Mouse (Mus musculus) skeletal muscle tissue, adult 2 months (tissue): ENCODE measurements around the gene Tmem33.

Experiments used
- DNase-seq: peaks from one replicate; pipeline ENCODE4 v3.0.0-alpha.2; 2012; ENCODE audit warnings: low read depth, low spot score

The Tmem33 gene

GRCm38 (mm10) chr5:67260531-67261371 is at the start of gene Tmem33:
TSS of gene Tmem33 (plus strand) at chr5:67260565.
- DNase-seq = peak; percentile 93

GRCm38 (mm10) chr5:67213168-67213567 is 47.2 kb upstream of the Tmem33 start:
- no peak for DNase-seq

DNA sequence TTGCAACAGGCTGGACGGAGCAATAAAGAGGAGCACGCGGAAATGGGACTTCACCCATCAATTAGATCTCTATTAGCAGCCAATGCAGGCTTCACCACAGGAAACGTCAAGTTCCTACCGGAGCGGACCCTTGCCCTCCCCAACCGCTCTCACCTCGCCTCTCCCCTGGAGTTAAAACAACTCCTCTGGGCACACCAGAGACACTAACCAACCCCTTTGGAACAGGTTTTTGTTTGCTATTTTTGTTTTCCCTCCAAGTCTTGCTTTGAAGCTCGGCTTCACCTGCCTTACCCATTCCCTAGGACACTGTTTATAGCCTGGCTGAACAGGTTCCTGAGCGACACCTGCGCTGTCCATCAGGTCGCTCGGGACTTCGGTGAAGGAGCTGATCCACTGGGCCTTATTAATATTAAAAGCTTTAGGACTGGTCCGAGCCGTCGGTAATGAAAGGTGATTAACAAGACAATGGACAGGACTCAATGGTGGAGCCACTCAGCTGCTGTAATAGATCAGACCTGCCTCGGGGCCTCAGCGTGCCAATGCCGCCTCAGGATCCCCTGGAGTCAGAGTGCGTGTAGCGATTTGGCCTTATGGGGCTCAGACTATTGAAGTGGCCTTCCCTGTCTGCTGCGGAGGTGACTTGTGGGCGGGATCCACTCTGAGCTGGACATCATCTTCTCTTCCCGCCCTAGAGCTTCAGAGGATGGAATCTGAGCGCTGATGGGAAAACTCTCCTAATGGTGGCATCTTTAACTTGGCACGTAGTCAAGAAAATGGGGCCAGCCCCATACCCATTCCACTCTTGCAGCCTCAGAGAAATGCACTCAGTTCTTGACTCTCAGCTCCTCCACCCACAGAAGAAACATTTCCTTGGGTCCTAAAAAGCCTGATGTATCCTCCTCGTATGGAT is 45.0 kb upstream of the Tmem33 start:
- DNase-seq = no peak

DNA sequence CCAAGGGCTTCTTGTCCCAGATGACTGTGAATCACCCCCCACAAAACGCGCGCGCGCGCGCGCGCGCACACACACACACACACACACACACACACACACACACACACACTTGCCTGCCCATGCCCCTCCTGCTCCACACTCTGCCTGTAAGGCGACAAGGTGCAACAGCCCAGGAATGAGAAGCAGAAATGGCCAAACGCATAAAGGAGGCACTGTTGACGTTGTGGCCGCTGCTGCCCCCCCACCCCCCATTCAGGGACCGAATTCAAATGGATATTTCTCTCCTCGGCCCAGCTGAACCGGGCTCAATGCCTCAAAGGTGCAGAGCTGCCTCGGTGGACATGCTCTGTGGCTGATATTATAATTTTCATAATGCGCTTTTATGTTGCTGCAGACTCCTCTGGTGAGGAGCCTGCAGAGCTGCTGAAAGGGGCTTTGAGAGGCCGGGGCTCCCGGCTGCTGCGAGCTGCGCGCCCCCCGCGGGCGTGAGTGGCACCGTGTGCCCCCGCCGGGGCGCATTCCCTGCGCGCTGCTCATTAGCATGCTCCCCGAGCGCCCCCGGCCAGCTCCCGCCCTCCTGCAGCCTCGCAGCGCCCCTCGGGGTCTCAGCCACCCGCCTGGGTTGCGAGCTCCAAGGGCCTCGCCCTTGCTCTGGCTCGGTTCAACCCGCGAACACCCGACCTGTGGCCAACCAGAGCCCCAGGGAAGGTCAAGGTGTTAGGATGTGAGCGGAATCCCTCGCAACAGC is 44.2 kb upstream of the Tmem33 start:
- DNase-seq = no peak

- no peak for DNase-seq
Observed at GRCm38 (mm10) chr5:67216779-67217095, 43.6 kb upstream of the Tmem33 start.

GRCm38 (mm10) chr5:67221901-67222300 is 38.5 kb upstream of the Tmem33 start:
- DNase-seq = no peak

DNA sequence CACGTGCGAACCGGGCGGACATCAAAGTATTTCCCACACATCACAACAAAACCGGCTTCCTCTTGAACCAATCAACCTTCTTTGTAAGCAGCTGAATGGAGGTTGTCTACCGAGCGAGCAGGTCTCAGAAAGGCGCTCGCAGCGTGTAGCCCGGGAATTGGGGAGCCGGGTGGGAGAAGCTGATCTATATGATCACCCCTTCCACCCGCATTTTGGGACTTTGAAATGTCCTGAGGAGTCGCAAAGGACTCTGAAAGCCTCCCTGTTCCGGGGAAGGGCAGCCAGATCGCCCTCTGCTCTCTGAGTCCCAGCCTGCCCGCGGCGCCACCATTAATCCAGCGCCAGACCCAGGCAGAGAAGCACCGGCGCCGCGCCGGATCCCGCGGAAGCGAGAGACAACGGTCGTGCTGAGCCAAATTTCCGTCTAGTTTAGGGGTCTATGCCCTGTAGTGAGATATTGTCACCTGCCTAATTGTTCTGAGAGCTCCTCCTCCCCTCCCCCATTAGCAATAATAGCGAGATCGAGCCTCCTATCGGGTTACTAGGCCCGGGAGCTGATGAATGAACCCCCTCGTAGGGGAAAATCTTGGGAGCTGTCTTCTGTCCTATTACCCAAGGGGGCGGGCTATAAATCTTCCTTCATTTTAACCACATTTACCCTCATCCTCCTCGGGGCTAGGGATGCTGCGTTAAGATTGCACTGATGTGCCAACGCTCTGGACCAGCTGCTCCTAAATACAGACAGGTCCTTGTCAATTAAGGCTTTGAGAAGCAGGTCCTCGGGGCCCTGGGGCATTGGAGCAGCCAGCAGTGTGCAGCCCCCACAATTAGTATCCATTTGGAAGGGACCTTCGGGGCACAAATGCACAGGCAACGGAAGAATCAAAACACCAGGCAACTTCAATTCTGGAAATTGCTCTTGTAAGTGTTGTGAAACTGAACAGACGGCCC is 37.6 kb upstream of the Tmem33 start:
- no peak for DNase-seq

DNA sequence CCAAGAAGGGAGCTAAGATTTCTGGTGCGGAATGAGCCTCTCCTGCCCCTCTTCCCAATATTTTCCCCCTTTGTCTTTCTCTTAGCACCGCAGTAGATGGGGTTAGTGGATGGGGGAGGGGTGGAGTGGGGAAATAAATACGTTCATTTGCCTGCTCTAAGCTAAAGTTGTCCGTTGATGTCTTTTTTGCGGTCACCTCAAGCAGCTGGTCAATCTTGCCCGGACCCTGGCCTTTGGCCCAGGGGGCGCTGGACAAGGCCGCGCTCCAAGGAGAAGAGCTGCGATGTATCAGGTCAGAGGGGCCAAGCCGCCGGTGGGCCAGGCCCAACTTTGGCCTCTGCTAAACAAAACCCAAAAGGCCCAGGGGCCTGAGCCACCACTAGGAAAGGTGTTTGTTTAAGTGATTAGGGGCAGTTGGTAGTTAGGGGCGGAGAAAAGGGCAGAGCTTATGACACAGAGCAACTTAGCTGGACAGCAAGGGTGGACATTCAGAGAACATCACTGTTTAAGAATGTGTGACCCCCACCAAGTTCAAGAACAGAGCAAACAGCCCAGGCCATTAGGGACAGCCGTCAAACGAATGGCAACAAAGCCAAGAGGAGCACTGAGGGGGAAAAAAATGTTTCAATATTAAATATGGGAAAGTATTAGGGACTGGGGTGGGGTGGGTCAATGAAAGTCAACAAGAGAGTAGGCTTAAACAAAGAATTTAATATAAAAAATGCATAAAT is 36.8 kb upstream of the Tmem33 start:
- DNase-seq = no peak

DNA sequence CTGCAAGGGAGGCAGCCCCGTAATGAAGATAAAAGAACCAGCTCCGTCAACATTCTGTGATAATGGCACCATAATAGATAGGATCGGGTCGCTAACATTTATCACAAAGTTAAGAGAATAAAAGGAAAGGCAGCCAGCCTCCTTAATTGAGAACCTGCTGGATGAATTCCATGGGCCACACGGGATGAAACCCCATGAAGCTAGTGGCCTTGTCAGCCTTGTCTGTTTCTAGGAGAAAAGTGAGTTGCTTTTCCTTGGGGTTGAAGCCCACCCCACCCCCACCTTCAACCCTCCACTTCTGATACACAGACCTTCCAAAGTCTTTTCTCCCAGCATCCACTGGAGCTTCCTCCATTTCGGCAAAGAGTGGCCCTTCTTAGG is 36.3 kb upstream of the Tmem33 start:
- DNase-seq = no peak

- no peak for DNase-seq
Observed at GRCm38 (mm10) chr5:67225758-67226157, 34.6 kb upstream of the Tmem33 start.

- no peak for DNase-seq
Observed at GRCm38 (mm10) chr5:67227261-67227660, 33.1 kb upstream of the Tmem33 start.

DNA sequence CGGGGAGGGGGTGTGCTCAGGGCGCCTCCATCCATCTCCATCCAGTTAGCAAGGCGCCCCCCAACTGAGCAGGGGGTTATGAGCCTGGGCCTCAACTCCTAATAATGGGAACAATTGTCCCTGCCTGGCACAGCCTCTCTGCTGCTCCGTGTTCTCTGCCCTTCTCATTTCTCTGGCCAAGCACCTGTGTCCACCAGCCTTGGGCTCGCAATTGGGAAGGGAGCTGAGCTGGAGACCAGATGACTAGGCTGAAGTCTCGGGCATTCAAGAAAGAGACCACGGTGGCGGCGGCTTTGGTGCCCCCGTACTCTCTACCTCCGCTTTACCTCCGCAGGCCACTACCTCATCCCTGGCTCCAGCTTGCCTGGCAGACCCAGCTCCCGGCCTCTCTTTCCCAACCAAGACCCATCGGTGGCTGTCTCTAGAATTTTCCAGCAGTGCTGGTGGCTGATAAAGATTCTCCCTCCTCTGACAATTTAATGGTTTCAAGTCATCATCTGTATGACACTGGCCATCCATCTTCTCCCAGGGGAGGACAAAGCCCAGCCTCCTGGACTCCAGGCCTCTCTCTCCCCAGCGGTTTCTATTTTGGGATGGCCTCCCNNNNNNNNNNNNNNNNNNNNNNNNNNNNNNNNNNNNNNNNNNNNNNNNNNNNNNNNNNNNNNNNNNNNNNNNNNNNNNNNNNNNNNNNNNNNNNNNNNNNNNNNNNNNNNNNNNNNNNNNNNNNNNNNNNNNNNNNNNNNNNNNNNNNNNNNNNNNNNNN is 32.5 kb upstream of the Tmem33 start:
- no peak for DNase-seq

GRCm38 (mm10) chr5:67234682-67235081 is 25.7 kb upstream of the Tmem33 start:
- no peak for DNase-seq

DNA sequence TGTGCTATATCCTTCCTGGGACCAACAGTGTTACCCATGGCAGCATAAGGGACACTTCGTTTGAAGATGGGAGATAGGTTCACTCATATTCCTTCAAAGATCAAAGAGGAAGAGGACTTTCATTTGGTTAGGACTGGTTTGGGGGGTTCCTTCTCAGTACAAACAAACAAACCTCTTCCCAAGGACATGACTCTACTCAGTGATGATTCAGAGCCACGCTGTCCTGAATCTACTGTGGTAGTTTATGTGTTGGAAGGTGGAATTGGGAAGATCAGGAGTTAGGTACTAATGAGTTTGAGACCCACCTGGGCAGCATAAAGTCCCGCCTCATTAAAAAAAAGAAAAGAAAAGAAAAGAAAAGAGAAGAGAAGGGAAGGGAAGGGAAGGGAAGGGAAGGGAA is 24.9 kb upstream of the Tmem33 start:
- DNase-seq = no peak

DNA sequence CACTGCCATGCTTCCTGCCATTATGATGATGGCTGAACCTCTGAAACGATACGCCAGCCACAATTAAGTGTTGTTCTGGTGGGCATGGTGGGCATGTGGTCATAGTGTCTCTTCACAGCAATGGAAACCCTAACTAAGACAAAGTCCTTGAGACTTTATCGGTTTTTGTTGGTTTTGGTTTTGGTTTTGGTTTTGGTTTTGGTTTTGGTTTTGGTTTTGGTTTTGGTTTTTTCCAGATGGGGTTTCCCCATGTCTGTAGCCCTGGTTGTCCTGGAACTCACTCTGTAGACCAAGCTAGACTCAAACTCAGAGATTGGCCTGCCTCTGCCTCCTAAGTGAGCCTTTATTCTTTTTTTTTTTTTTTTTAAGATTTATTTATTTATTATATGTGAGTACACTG is 23.8 kb upstream of the Tmem33 start:
- DNase-seq = no peak

GRCm38 (mm10) chr5:67238303-67238702 is 22.1 kb upstream of the Tmem33 start:
- DNase-seq = no peak

- DNase-seq = no peak
Observed at GRCm38 (mm10) chr5:67241713-67242112, 18.7 kb upstream of the Tmem33 start.

DNA sequence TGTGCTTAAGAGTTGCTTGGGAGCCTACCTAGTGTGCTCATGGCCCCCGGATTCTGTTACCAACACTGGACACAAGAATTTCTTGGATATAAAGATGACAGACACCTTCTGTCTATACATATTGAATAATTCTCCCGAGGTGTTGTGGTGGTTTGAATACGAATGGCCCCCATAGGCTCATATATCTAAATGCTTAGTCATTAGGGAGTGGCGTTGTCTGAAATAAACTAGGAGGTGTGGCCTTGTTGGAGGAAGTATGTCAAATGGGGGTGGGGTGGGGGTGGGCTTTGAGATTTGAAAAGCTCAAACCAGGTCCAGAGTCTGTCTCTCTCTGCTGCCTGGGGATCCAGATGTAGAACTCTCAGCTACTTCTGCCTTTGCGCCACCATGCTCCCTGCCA is 17.1 kb upstream of the Tmem33 start:
- DNase-seq = no peak

DNA sequence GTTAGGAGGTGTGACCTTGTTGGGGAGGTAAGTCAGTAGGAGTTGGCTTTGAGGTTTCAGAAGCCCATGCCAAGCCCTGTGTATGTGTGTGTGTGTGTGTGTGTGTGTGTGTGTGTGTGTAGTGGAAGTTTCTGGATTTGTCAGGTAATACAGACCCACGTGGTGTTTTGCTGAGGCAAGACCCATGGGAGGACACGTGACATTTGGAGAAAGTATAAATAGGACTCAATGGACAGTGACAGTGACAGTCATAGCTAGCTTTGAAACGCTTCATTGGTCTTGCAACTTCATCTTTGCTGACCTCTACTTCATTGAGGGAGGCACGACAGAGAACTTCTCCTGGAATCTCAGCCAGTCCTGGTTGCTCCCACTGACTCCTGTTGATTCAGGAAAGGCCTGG is 8.1 kb upstream of the Tmem33 start:
- no peak for DNase-seq

GRCm38 (mm10) chr5:67255664-67256063 is 4.7 kb upstream of the Tmem33 start:
- no peak for DNase-seq
